Mouse (Mus musculus): ENCODE measurements around the gene Vav2. TPM values are rescaled to one million over a fixed set of nuclear protein-coding genes. Genes with fewer than 3 reads are reported as not detected.
A peak's percentile ranks its signal among the peaks of the same experiment; 100 is the strongest.

Vav2 gene
- total RNA-seq, 2 experiments from 2014 or later = 6.3 to 7.2 TPM

DNA sequence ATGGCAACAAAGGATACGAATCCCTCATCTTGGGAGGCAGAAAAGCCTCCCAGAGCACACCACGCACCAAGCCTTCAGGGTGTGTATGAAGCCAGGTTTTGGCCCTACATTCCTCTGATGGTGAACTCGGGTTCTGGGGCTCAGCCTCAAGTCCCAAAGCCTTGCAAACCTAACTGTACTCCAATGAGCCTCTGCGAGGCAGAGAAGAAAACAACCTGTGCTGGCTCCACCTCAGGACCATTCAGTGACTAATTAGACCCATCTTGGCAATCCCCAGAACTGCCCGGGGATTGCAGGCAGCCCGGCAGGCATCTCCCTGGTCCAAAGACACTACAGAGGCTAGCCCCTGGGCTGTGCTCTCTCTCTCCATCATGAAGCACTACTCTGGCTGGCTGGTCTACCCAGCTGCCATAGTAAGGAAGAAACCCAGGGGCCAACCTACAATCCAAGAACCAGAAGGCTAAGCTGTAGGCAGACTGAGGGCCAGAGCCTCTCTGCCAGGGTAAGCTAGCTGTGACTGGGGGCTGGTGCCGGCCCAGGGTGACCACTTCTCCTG, 14.5 kb downstream of the Vav2 start:
- ATAC-seq (replicated peaks; ENCODE audit: poor library complexity, severe bottlenecking) = no peak

DNA sequence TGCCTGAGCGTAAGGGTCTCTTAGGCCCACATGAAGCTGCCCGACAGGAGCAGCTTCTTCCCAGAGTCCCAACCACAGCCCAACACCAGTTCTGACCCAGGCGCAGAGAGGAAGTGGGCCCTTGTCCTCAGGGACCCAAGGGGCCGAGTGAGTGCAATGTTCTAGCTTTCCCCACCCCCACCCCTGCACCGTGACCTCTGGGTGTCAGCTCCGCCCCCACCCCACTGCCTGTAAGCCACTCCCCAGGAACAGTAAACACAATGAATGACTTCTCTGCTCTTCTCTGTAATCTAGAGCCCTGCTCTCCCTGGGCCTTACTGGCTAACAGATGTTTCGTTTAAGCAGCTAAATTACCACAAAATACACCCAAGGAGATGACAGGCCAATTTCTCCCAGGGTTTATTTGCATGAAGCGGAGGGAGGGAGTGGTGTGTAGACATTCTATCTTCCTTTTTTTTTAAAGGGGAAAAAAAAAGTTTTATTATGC, 15.1 kb downstream of the Vav2 start:
- peak; percentile 84 for ATAC-seq (replicated peaks; ENCODE audit: poor library complexity, severe bottlenecking)

DNA sequence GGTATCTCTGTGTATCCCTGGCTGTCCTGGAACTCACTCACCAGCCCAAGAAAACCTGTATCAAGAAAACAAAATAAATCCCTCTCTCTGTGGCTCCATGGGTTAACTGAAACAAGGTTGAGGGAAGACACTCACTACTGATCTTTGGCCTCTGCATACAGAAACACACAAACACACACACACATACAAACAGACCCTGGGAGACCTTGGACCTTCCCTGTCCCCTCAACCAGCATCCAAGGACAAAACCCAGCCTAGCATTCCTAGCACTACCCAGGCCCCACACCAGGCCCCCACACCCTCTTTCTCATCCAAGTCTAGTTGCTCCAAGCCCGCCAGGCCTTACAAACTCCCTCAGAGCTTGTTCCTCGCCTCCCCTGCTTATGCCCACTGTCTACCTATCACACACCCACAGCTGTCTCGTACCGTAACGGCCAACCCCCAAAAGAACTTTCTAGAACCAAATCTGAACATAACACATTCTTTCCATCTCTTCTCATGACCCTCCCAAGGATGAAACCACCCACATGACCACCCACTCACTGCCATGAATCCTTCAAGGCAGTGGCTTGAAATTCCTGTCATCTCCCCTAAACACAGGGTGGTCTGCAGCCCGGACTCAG, 16.2 kb downstream of the Vav2 start:
- no peak for ATAC-seq (replicated peaks; ENCODE audit: poor library complexity, severe bottlenecking)

DNA sequence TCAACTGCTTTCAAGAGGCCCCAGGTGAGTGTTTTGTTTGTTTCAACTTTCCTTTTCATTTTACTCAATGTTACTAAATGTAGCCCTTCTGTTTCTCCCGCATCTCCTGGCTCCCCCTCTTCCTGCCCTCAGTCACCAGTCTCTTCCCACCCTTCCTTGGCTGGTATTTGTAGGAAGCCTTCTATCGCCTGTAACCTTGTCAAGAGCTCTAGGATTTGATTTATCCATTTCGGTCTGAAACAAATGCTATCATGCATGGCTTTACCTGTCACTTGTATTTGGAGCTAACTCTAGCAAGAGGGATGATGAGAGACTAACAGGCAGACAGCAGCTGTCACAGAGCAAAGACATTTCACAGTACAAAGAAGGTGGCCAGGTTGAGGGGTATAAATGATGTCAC, 18.6 kb downstream of the Vav2 start:
- ATAC-seq (replicated peaks; ENCODE audit: poor library complexity, severe bottlenecking) = no peak

DNA sequence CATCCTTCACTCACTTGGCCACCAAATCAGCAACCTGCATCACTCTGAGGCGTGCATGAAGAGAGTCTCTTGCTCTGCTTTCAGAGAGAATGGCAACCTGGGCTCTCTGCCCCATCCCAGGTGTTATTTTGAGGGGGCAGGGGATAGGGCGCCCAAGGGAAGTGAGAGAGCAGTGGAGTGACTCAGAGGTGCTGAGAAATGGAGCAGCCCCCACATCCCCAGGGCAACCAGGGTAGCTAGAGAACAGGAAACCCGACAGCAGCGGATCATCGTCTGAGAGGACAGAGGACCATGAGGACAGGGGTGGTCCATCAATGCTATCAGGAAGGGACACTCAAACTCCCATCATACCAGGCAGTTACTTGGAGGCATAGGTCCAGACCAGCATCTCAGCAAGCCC, 19.9 kb downstream of the Vav2 start:
- no peak for ATAC-seq (replicated peaks; ENCODE audit: poor library complexity, severe bottlenecking)

DNA sequence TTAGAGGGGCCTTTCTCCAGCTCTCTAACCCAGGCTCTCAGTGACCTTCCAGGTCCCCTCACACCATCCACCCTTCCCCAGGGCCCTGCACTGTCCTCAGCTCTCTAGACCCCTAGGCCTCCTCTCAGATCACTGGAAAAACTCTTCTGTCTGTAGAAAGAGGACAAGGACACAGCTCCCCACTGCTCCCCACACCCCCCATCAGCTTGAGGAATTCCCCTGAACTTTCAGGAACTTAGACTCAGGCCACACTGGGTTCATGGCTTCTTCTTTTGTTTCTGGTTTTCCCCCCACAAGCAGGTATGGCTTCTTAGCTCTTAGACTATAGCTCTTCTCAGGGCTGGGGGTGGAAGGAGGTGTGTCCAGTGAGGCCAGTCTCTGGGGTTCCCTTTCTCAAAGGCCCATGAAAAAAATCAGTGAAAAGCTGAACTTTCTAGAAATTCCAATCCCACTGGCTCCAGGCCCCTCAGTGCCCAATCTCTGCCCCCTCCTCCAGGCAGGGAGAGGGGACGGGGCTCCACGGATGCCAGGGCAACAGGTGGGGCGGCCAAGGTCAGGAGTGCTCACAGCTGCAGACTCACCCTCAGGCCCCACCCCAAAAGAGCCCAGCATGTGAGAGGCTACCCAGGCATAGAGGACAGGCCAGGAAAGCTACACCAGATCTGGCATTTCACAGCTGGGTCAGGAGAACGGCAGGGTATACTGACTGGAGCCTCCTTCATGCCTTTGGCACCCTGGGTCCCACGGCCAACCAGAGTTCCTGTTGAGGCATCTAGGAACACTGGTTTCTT, 21.5 kb downstream of the Vav2 start:
- ATAC-seq (replicated peaks; ENCODE audit: poor library complexity, severe bottlenecking) = peak; percentile 40

DNA sequence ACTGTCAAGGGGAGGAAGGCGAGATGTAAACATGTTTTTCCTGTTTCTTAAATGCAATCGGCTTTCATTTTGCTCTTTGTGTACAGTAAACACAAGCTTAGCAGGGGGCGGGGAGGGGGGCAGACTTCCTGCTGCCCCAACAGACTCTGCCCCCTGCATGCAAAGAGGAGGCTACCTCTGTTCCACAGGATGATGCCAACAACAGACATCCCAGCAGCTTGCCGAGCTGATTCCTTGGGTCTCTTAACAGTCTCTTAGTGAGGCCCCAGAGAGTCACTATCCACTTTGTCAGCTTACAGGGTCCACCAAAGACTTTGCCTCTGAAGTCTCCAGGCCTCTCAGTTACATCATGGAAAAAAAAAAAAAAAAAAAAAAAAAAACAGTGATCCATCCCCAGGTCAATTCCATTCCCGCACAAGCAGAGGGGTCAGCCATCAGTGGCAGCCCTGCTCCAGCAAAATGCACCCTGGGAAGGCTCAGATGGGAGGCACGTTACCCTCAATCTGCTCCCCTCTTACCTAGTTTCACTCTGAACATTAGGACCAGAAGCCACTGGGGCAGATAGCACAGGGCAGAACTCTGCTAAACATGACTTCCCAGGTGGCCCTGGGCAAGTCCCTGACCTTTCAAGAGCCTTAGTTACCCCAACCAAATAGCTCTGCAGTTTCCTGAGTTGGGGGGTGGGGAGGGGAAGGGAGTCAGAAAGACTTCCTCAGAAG, 22.3 kb downstream of the Vav2 start:
- ATAC-seq (replicated peaks; ENCODE audit: poor library complexity, severe bottlenecking) = no peak

DNA sequence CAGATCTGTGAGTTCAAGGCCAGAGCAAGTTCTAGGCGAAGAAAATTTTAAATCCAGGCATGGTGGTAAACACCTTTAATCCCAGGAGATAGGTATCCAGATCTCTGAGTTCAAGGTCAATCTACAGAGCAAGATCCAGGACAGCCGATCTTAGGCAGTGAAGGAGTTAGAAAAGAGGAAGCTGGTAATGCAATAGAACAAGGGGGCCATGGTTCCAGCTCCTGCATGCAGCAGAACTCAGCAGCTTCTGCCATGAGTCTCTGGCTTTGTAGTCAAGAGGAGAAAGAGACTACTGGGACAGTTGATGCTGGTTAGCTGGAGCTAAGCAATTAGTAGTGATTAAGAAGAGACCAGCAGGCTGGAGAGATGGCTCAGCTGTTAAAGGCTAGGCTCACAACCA, 25.3 kb downstream of the Vav2 start:
- no peak; the same call in 1 of the 2 replicates for ATAC-seq (replicated peaks; ENCODE audit: poor library complexity, severe bottlenecking)

DNA sequence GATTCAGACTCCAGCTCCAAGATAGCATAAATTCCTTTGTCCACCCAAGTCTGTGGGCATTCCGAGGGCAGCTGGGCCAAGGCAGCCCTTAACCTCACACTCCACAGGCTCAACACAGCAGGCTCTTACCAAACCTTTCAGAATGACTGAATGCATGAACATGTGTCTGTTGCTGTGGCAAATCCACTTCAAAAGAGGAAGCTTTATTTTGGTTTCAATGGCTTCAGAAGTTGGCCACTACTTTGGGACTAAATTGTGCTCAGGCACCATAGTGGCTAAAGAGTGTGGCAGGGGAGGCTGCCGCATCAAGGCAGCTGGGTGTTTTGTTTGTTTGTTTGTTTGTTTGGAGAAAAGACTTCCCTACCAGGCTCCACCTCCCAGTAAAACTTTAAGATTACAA, 26.8 kb downstream of the Vav2 start:
- ATAC-seq (replicated peaks; ENCODE audit: poor library complexity, severe bottlenecking) = peak; percentile 42; the same call in 1 of the 2 replicates

DNA sequence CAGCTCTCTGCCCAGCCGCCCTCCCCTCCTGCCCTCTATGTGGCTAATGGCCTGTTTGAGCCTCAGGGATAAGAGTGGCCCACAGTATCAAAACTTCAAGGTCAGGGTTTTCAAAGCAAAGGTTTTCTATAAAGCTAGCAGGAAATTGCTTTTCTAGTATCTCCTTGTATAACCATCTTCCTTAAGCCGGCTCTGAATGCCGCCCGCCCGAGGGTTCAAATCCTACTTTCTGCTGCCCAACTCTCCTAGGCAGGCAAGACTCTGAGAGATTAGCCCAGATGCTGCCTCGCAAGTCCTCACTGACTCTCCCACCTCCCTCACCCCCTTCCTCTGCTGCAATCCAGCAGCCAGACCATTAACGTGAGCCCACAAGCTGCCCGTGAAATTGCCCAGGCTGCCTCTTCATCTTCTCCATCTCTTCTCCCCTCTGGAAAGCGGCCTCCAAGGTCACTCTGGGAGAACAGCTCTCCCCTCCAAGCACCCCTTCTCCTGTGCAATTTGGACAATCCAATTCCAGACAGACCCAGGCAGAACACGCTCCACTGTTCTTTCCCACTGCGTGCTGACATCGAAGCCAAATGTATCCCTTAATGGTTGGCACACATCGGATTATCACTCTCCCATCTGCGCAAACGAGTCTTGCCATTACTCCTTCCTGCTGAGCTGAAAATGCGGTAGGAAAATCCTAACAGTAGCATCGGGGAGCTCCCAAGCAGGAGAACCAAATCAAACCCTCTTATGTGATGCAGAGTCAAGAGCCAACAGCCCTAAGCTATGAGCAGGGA, 30.0 kb downstream of the Vav2 start:
- ATAC-seq (replicated peaks; ENCODE audit: poor library complexity, severe bottlenecking) = no peak

DNA sequence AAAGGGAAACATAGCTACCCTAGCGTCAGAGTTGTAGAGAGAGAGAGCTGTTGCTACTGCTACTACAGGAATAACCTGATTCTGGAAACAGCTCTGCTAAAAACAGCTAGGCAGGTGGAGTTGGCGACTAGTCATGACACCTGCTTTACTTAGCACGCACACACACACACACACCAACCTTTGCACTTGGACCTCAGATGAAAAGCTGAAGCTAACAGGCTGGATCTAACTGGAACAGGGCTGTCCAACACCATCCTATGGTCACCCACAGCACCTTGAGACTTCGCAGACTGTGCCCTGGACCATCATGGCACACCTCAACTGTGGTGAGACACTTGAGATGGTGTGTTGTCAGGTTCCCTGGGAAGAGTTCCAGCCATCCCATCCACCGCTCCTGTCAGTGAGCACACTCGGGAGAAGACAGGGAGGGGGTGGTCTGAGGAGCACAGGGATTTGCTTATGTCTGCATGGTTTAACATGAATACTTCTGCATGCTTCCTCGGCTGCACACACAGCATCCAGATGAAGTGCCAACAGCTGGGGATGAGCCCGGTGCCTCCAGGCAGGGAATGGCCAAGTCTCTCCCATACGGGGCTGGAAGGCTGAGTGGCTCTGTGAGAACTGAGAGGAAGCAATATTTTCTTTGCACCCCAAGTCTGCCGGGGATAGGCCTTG, 32.5 kb downstream of the Vav2 start:
- ATAC-seq (replicated peaks; ENCODE audit: poor library complexity, severe bottlenecking) = no peak

DNA sequence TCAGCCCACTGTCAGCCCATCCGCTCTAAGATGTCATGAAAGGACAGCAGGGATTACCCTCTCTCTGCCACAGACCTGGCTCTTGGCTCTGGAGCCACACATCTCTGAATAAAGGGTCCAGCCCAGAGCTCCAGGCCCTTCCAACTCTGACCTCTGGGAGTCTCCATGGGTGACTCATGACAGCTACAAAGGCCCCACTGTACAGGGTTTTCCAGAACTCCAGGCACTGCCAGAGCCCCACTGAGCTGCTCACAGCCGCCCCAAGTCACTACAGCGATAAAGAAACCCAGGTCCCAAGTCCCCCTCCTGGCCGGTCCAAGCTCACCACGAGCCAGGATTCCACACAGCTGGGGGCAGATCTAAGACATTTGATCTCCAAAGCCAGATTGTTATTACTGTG, 34.6 kb downstream of the Vav2 start:
- ATAC-seq (replicated peaks; ENCODE audit: poor library complexity, severe bottlenecking) = no peak

DNA sequence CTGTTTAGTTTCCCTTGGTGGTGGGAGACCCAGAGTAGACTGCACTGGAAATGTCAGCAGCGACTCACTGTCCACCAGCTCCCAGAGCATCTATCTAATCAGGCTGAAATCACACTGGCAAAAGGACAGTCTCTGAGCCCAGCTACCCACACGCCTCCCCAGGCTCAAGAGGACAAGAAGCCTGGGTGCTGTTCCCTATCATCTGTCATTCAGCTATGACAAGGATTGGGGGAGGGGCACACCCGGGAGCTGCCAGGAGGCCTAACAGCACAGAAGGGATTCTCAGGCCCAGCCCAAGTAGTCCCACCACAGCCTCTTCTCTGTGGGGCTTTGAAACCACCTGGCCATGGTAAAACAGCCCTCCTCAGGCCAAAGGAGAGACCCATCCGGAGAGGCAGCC, 36.1 kb downstream of the Vav2 start:
- ATAC-seq (replicated peaks; ENCODE audit: poor library complexity, severe bottlenecking) = no peak

DNA sequence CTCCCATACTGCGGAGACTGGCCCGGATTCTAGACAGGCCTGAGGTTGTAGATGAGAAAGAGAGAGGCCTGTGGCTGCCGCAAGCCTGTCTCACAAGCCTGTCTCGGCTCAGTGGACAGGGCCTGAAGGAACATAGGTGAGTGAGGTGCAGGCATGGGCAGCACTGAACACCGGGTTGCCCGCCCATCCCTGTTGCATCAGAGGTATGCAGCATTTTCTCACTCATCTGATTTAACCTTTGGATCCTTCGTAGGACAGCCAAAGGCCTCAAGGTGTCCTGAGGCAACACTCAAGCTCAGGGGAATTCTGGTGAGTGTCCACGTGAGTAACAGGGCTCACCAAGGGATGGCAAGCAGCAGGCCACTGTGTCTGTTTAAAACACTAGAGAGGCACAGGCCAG, 36.5 kb downstream of the Vav2 start:
- no peak for ATAC-seq (replicated peaks; ENCODE audit: poor library complexity, severe bottlenecking)

DNA sequence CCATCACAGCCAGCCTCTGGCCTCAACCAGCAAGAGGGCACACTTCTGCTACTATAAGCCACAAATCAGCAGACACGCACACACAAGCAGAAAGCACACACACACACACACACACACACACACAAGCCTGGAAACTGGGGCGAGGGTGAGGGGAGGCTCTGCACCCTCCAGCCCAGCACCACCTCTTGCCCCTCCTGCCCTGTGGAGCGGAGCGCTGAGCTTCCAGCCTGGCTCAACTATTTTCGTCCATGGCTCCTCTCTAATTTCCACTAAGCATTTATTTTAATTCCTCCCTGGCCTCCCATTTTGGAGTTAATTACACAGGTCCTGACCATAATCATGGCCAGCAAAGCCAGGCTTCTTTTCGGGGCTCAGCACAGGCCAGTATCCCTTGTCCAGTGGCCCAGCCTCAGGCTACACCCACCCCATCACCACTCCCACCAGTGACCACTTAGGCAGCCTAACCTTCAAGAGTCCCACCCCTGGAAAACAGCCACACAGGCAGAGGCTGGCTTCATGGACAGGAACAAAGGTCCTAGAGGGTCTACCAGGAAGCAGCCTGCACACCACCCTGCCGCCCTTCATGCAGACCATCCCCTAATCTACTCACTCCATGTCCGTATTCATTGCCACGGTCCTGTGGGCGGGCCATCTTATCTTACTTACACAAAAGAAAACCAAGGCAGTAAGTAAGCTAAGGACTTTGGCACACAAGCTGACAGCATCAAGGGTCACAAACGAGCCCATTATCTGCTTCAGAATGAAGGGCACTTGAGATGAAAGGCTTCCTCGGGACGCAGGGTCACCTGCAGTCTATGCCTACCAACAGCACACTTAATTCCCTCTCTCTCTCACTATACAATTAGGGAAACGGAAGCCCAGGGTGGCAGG, 37.3 kb downstream of the Vav2 start:
- ATAC-seq (replicated peaks; ENCODE audit: poor library complexity, severe bottlenecking) = no peak

DNA sequence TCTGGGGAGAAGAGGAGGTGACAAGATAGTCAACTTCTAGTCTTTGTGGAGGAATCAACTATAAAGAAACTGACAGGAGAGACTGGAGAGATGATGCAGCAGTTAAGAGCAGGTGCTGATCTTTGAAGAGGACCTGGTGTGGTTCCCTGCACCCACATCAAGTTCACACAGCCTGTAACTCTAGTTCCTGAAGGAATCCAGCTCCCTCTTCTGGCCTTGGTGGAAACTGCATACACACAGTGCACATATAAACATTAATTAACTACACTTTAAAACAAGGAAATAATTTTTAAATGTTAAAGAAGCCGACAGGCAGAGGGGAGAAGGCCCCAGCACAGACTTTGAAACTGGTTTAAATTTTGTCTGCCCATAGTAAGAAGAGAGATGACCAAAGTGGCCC, 39.6 kb downstream of the Vav2 start:
- ATAC-seq (replicated peaks; ENCODE audit: poor library complexity, severe bottlenecking) = no peak

DNA sequence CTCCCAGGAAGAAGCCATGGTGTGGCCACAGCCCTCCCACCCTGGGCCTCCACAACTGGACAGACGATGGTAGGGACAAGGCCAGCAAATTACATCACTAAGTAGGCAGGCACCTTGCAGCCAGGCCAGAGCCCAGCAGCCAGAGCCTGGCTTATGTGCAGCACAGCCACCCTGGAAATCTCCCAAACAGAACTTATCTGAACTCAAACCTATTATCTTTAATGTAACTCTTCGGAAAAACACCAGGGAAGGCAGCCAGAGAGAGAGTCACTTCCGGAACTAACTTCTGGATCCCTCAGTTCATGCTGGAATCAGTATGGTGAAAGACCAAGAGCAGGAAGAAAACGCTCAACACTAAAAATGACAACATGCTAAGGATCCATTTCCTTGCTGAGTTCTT, 45.1 kb downstream of the Vav2 start:
- ATAC-seq (replicated peaks; ENCODE audit: poor library complexity, severe bottlenecking) = no peak

DNA sequence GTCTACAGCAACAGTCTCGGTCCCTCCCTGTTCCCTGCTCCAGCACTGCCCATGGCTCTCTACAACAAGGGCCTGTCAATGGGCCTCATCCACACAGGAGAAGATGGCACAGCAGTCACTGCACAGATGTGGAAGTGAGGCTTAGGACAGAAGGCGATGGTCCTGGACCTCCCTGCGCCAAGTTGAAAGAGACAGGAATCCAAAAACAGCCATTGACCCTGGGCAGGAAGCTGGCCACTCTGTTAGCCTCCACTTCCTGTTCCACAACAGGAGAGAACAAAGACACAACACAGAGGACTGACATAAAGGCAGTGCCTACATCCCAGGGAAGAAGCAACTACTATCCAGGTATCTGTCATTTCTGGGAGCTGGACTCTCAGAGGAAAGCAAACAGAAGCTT, 45.6 kb downstream of the Vav2 start:
- ATAC-seq (replicated peaks; ENCODE audit: poor library complexity, severe bottlenecking) = no peak

DNA sequence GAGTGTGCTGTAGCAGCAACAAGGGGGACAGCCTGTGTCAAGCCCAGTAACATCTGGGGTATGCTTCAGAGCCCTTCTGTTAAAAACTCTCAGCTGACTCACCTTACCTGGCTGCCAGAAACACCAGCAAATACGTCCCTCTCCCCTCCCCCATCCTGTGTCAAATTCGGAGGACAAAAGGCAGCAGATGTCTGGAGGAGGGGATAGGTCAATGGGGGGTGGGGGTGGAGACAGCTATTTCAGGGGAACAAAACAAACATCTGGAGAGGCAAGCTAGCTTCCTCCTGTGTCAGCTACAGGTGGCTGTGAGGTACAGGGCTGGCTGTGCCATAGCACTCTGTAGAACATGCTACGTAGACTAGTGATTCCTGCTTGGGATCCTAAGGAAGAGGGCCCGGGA, 49.0 kb downstream of the Vav2 start:
- ATAC-seq (replicated peaks; ENCODE audit: poor library complexity, severe bottlenecking) = no peak

Measured in granulocyte monocyte progenitor cell, adult 5-6 weeks (primary cell).